Mouse (Mus musculus) liver, adult 2 months (tissue): ENCODE results near the gene Dnajc22.

Source experiments
- CTCF ChIP-seq: fragments of 200-500 bp; IDR thresholded peaks from 2 replicates; pipeline ENCODE4 v1.5.1; 2011; ENCODE audit warnings: low read depth, low read length, control low read depth
- POLR2A ChIP-seq: fragments of 200-500 bp; IDR thresholded peaks from 2 replicates; pipeline ENCODE4 v1.6.1; 2011; ENCODE audit warnings: low read length, control low read depth; ENCODE audit not compliant: insufficient read depth; ENCODE audit errors: extremely low read depth

DNA sequence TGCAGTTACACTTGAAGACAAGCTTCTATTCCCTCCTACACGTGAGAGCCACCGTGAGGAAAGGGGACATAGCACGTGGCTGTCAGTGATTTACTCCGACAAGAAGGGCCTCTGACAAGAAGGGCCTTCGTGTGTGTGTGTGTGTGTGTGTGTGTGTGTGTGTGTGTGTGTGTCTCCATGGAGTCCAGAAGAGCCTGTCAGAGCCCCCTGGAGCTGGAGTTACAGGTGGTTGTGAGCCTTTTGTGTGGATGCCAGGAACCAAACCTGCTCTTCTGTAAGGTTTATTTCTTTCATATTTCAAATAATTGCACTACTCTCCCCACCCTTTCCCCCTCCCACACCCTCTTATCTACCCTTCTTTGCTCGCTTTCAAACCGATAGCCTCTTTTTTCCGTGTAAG, 58.4 kb downstream of the Dnajc22 start:
- TF ChIP-seq POLR2A (no peak), CTCF (no peak)
